Mouse (Mus musculus) adrenal gland (tissue): ENCODE measurements at regions not wholly inside any gene's neighbourhood (a gene's known extent, or its start where the extent isn't known, plus 50 kb on each side); places are given as distances from the start of the nearest gene placed in this dataset.

Source experiments
- intact Hi-C: fragments of 180-260 bp; cut with DNase I; formaldehyde crosslinking; loops from one replicate; pipeline ENCODE4 v1.15.1; 2025

GRCm38 (mm10) chr7:36934792-36935555 is 237.1 kb downstream of the Tshz3 start:
- intact Hi-C loops, result no loop called here

- intact Hi-C loops, result no loop called here
Observed at GRCm38 (mm10) chr7:36940611-36941010, 242.7 kb downstream of the Tshz3 start.

DNA sequence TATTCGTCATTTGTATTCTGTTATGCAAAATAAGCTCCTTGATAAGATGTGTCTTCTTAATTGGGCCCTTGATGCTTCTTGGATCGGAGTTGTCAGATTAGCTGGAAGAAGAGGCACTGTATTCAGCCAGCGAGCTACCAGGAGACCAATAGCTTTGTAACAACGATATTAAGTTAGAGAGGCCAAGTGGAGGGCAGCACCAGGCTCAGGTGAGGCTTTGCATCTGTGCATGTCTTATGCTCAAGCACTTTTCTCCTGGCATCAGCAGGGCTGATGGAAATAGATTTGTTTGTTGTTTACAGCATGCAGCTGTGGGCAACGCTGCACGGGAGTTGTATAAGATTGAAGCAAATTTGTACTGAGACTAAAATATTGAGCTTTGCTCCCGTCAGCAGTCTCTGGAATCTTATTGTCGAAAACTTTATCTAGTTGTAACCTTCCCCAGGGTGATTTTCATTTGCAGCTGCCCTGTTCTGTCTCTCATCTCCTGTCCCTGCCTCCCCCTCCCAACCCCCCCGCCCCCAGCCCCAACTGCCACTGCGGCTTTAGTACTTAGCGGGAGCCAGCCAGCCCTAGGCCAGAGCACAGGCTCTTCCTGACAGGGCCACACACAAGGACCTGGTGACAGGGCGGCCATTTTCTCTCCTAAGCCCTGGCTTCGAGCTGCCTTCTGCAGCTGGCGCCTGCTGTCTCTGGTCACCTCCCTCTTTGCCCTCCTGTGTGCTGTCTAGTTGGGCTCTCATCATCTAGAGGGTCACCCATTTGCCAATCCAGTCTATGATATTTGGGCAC is 247.3 kb downstream of the Tshz3 start:
- intact Hi-C loops, result no loop called here

- intact Hi-C loops, result no loop called here
Observed at GRCm38 (mm10) chr7:36949511-36949910, 251.6 kb downstream of the Tshz3 start.

DNA sequence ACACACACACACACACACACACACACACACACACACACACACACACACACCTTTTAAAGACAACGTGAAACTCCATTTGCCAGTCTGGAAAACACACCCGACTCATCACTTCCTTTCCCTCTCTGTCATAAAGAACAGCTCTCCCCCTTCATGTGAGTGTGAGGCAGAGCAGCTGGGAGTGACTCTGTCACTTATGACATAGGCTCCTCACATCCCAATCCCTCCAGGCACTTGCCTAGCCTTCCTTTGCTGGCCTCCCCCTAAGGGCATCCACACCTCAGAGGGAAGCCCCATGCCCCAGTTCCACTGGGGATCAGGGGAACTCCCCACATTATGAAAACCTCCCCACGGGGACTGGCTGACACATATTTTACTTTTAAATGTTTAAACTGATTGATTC is 257.5 kb downstream of the Tshz3 start:
- intact Hi-C loops, result no loop called here

DNA sequence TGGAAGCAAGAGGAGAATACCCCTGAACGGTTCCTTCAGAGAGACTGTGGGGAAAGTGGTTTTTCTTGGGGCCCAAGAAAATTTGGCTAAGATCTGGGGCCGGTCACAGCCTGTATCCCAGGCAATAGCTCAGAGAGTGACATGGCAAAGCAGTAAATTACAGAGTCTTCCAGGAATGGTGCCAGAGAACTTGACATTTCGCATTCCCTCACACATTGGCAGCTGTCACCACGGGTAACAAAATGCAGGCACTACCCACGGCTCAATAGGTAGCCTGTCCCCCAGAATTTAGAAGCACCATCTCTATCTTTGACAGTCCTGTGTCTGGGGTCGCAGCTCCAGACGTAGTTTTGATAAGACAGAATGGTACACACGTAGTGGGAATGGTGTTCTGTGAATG is 260.3 kb downstream of the Tshz3 start:
- intact Hi-C loops, result no loop called here

GRCm38 (mm10) chr7:36971772-36972171 is 273.9 kb downstream of the Tshz3 start:
- intact Hi-C loops, result no loop called here

DNA sequence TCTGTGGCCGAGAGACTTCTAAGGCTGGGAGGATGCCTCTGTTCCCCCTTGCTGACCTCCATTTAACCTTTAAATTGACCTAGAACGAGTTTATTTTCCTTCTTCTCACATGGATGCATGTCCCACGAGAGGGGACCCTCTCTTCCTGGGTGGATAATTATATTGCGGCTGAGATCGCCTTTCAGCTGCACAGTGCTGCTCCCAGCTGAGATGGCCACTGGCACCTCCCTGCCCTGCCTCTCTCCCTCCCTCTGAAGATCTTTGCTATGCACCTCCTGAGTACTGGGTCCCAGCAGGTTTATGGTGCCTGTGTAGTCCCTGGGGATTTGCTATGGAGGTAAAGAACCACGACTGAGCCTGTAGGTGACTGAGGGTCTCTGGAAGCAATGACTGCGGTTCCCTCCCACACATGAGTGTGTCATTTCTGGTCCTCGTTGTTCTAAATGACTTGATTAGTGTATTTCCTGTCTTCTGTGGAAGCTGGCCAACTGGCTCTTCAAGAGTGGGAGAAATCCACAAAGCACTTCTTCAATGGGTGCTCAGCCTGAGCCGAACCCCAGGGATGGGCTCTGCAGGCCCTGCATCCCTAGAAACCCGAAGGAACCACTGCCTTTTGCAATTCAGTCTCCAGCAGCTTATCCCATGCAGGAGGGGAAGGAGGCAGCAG is 275.9 kb downstream of the Tshz3 start:
- intact Hi-C loops, result no loop called here

GRCm38 (mm10) chr7:36974573-36974972 is 276.7 kb downstream of the Tshz3 start:
- intact Hi-C loops, result no loop called here

- intact Hi-C loops, result loop anchor here (5.0 kb wide), 1 partner anchor 283 kb away; no protein-coding TSS in a partner anchor
Observed at GRCm38 (mm10) chr7:36975475-36975874, 277.6 kb downstream of the Tshz3 start.

- intact Hi-C loops, result loop anchor here (5.0 kb wide), 1 partner anchor 286 kb away; no protein-coding TSS in a partner anchor
Observed at GRCm38 (mm10) chr7:36977819-36978218, 279.9 kb downstream of the Tshz3 start.

DNA sequence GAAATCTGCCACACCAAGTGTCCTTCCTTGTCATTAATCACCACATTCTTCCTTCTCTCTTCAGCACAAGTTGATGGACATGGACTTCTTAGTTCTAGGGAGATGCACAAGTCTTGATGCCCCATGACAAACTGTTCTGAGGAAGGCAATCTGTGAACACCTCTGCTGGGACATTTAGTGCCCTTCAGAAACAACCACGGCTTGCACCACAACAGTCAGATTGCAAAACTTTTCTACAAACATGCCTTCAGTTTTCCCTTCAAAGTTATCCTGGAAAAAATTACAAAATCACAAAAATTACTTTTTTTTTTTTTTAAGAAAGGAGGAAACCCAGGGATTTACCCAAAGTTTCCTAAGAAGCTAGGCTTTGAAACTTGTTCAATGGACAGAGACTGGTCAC is 291.5 kb downstream of the Tshz3 start:
- intact Hi-C loops, result no loop called here

DNA sequence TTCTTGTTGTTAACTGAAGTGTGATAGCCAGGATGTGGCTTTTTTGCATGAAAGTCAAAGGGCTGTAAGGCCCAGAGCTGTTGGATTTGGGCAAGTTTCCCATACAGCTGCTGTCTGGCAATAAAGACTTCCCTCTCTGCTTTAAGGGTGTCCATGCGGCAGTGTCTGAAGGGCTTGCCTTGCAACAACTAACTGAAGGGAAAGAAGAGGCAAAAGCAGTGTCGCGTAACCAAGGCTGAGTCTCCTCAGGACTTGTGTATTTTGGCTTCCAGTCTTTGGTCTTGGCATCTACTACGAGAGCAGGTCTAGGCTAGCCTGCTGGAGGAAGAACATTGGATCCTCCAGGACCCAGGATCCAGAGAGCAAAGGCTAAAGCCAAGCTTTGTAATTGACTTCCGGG is 306.7 kb downstream of the Tshz3 start:
- intact Hi-C loops, result no loop called here

DNA sequence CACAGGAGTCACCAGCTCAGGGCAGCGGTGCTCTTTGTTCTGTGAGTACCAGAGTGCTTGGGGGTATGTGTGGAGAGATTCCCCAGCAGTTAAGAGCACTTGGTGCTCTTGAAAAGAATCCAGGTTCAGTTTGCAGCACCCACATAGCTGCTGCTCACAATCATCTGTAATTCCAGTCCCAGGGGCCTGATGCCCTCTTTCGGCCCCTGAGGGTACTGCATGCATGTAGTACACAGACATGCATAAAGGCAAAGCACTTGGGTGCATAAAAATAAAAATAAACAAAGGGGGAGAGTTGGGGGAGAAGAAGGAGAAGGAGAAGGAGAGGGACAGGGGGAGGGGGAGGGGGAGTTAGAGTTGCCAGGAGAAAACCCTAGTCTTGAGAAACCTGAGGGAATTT is 307.8 kb downstream of the Tshz3 start:
- intact Hi-C loops, result no loop called here

DNA sequence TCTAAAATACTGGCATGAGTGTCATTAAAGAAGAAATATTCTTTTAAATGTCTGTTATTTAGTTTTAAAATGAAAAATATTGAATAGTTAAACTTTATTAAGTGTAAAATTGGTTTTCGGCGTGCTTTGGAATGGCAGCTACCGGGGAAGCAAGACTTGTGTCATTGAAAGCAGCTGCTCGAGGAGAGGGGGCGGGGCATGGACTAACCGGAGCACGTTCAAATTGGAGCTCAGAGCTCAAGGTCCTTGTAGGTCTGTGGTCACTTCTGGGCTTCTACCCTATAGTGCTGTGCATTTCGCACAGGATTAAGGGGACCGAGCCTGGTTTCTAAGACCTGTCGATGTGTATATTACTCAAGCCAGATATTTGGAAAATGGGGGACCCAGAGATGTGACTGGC is 309.0 kb downstream of the Tshz3 start:
- intact Hi-C loops, result no loop called here

DNA sequence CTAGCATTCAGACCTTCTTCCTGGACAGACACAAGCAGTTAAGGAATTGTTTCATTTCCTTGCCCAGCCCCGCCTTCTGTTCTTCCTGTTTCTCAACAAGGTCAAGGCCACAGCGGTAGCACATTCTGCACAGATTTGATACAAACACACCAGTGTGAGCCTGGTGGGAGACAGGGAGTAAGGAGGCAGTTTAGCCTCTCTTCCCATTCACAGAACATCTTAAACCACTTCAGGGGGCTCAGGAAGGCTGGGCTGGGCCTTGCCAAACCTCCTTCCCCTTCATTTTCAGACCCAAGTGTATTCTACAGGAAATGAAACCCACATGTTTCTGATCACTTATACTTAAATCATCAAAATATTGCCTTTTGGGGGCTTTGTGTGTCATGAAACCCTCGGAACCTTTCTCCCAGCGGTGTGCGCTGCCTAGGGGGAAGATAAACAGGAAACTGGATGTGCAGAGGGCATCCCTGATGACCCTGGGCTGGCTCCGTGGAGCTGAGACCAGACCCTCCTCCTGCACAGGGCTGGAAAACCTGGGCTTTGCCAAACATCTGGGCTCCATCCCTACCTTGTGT is 313.3 kb downstream of the Tshz3 start:
- intact Hi-C loops, result no loop called here

GRCm38 (mm10) chr7:37020078-37020477 is 322.2 kb downstream of the Tshz3 start:
- intact Hi-C loops, result no loop called here

GRCm38 (mm10) chr7:37024501-37025025 is 326.6 kb downstream of the Tshz3 start:
- intact Hi-C loops, result no loop called here

- intact Hi-C loops, result no loop called here
Observed at GRCm38 (mm10) chr7:37064582-37065458, 366.9 kb downstream of the Tshz3 start.

GRCm38 (mm10) chr7:37077698-37078097 is 379.8 kb downstream of the Tshz3 start:
- intact Hi-C loops, result no loop called here
